Mouse (Mus musculus): ENCODE results near the gene Rcbtb1.
A peak's percentile ranks its signal among the peaks of the same experiment; 100 is the strongest.
"Not testable (repeated sequence)": the region's sequence is repeated elsewhere in the genome, so short reads cannot be mapped to it uniquely, and the experiment has no call there.

The Rcbtb1 gene

DNA sequence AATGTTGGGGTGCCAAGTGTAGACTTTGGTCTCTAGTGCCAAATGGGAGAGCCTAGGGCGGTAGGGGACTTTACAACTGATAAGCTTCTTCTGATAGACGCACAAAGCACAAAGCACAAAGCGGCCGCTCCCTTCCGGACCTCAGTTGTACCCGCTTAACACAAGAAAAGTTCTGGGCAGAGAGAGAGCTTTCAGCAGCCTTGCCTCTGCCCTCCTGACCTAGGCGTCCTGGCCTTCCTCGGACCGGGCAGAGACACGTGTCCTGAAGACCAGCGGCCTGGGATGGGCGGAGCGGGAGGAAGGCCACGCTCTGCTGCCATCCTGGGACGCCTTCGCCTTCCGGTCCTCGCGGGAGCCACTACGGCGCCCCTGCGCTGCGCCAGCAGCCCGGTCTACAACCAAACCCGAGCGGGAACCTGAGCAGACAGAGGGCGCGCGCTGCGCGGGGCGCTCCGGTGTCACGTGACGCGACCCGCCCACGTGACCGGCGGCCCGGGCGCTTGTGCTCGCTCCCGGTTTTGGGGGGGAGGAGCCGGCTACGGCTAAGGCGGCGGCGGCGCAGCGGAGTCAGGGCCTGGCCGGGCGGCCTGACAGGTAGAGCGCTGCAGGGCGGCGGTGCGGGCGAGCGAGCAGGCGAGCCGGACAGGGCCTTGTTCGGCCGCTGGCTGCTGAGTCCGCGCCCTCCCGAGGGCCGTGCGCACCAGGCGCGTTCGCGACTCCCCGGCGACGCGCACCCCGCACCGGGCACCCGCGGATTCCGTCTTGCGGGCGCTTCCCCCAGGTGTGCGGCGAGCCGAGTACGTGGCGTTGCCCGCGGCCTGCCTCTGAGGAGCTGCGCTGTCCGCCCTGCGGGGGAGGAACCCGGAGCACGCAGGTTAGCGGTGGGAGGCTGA is at the start of gene Rcbtb1:
Gene Rcbtb1 (plus strand): TSS at position 499 of the 893 bp plus-strand sequence.
- DNase-seq (ENCODE audit: low read depth in 2 of 2, low spot score in 2 of 2) = peak; percentile 86 to 88

DNA sequence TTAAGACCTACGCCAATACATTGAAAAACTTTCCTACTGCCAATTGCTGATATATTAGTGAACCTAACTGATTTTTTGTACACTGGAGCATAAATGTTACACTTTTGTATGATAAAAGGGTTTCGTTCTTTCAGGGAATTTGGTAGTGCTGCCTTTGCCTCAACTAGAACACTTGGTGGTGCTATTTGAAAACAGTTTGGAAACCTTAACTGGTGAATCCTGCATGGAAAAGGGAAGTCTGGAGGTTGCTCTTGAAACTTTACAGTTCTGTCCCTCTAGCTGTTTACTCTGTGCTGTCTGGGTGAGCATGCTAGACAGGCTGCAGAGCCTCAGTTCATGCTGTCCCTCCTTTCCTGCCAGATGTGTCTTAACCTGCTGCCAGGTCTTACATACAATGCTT is 45.4 kb upstream of the Rcbtb1 start:
- no peak for DNase-seq (ENCODE audit: low read depth in 2 of 2, low spot score in 2 of 2)

DNA sequence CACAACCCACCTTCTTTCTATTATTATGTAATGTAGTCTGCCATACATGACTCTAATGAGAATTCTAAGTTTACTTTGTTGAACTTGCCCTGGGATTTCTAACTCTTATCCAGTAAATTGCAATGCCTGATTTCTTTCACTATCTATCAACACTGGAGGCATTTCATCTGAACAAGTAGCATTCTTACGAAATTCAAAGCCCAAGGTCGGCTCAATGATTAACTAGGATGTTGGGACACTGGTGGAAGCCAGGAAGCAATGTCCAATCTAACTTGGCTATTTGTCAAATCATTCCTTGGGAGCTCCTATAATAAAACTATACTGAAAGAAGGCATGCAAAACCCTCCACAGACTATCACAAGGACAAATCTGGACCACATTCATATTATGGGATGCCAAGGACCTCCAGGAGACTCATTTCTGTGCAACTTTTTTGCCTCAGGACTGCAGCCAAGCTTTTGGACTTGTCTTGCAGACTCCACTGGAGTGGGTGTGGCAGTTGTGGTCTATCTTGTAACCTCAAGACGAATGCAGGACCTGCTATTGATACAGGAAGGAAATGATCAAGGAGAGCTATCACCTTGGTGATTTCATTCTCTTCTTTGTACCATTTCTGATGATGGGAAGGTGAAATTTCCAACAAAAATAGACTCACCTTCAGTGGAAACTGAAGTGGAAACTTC is 43.9 kb upstream of the Rcbtb1 start:
- no peak for DNase-seq (ENCODE audit: low read depth in 2 of 2, low spot score in 2 of 2)

DNA sequence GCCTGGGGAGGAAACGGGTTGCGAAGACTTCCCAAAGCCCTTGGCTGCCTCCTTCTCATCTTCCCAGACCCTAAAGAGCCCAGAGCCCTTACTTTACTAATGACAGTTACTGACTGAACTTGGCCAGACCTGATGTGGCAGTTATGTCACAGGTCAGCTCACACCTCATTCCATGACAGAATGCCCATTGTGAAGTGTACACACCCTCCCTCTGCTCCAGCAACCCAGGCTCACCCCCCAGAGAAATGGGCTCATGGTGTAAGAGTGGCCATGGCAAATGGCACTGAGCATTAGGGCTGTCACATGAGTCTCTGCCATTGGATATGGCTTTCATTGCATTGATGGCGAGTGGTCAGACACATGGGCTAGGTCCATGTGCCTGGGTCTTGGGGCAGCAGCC is 22.4 kb upstream of the Rcbtb1 start, which contains the start of gene Gm5142:
Gene Gm5142 (minus strand): TSS at position 101 of the 400 bp plus-strand sequence.
- DNase-seq (ENCODE audit: low read depth in 2 of 2, low spot score in 2 of 2) = no peak

DNA sequence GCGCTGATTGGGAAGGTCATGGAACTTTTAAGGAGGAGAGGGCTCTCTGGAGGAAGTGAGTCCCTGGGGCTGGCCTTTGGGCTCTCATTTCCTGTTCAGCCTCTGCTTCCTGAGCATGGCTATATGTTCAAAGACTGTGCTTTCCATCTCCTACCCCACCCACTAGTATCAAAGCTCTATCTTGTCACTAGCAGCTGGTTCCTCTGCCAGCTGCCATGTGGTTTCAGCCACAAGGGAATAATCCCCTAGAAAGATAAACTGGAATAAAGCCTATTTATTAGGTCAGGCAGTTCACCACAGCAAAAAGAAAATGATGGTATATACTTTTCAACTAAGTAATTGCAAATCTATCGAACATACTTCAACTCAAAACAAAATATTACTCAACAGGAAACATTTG is 18.3 kb upstream of the Rcbtb1 start:
- no peak for DNase-seq (ENCODE audit: low read depth in 2 of 2, low spot score in 2 of 2)

DNA sequence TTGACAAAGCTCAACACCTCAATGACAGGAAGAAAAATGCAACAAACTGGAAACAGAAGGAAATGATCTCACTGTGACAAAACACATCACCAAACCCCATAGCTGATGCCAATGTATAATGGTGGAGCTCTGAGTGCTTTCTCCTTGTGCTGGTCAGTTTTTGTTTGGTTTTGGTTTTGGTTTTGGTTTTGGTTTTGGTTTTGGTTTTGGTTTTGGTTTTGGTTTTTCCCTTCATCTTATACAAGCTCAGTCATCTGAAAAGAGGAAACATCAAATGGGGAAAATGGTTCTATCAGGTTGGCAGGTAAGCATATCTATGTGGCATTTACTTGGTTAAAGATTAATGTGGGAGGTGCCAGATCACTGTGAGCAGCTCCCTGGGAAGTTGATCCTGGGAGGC is 15.5 kb upstream of the Rcbtb1 start:
- no peak for DNase-seq (ENCODE audit: low read depth in 2 of 2, low spot score in 2 of 2)

DNA sequence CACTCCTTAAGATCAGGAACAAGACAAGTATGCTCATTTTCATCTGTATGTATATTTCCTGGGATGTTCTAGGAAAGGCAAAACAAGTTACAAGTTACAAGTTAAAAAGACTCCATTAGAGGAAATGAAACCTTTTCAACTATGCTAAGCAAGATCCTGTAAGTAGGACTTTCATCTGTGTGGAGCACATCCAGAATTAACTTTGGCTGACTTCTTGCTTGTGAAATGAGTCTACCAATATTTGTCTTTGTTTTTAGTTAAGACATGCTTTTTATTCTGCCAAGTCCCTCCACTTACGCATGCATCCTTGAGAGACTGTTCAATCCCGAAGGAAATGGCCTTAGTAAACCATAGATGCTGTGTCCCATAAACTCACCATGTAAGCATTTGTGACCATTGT is 14.9 kb upstream of the Rcbtb1 start:
- no peak for DNase-seq (ENCODE audit: low read depth in 2 of 2, low spot score in 2 of 2)

DNA sequence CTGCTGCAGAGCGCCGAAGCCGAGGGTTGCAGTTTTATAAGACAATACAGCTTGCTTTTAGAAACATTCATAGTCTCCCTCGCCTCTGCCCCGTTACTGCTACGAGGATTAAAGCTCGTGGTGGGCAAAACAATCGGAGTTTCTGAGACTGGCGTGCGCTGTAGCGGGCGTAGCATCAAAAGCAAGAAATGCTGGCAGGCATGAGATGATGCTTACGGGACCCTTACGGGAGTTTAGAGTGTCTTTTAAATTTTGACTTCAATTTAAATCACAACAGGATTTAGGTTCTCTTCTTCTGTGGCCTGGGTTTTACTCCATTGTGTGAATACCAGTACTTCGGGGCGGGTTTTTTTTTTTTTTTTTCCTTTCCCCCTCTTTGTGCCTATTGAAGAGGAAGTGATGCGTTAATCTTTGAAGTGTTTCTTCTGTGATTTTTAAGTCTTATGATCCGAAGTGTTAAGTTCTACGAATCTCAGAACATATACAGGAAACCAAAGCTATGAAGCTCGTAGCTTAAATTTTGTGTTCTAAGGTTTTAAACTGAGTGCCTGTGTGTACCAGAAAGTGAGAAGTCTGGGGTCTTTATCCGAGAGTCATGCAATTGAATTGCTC is 701 bp downstream of the Rcbtb1 start:
- peak; percentile 3 to 37 for DNase-seq (ENCODE audit: low read depth in 2 of 2, low spot score in 2 of 2)

DNA sequence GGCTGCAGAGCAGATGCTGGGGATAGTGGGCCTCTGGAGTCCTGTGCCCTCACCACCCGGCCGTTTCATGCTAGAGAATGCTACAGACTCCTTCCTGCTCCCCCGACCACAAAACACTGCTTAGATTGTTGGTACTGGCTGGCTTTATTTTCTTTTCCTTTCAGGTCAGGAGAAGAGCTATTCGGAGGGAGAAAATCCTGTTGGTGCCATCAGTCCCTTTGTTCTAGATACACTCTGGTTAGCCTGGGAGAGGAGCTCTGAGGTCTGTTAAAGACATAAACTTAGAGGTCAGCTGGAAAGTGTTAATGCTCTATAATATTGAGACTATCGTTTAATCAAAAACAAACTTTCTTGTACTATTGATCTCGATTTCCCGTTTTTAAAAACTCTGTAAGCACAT is 4.5 kb downstream of the Rcbtb1 start:
- DNase-seq (ENCODE audit: low read depth in 2 of 2, low spot score in 2 of 2) = no peak

DNA sequence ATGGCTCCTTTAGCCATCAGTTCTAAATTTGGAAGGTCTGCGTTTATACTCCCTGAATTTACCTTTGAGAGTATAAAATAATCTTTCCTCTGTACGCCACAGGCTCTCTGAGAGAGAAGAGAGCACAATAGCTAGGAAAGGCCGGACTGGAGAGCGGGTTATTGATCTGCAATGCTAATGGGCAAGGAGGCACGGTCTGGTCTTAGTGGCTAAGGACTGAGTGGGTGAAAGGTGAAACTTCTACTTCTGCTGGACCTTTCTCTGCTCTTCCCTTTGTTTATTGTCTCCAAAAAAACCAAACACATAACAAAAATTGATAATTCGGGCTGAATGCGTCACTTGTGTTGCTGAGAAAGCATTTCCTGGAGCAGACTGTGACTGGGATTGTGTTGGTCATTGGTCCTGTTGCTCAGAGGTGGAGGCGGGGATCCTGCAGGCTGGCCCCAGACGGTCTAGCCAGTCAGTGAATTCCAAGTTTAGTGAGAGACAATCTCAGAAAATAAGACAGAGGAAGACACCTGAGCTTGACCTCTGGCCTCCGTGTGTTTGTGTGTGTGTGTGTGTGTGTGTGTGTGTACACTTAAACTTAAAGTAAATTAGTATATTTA is 5.1 kb downstream of the Rcbtb1 start:
- no peak for DNase-seq (ENCODE audit: low read depth in 2 of 2, low spot score in 2 of 2)

DNA sequence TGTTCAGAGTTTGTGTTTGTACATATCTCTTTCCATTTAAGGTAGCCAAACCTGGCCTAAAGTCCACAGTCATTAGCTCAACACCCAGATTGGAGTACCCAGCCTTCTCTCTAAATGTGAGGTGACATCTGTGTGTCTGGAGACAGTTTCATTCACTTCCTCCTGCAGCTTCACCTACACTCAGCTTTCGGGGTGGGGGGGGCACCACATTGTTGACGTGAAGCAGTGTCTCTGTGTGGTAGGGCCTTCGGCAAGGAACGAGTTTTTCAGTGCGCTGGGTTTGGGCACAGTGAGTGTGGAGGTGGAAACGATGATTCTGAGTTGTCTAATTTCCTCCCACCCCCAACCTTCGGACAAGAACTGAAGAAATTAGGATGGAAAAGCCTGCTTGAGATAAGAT is 8.0 kb downstream of the Rcbtb1 start:
- DNase-seq (ENCODE audit: low read depth in 2 of 2, low spot score in 2 of 2) = no peak

DNA sequence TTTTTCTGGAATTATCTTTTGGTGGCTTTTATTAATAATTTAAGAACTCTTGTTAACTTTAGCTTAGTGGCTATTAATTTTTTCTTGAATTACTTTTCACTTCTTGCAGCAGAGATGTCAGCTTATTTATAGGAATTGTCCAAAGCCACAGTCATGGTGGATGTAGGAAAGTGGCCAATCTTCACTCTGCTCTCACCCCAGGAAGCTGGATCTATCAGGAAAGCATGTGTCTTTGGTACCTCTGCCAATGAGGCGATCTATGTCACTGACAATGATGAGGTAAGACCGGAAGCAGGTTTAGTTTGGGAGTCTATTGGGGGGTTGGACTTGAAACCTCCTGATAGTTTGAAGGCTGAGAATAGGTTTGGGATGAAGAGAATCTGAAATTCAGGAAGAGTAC is 8.8 kb downstream of the Rcbtb1 start:
- DNase-seq (ENCODE audit: low read depth in 2 of 2, low spot score in 2 of 2) = no peak

DNA sequence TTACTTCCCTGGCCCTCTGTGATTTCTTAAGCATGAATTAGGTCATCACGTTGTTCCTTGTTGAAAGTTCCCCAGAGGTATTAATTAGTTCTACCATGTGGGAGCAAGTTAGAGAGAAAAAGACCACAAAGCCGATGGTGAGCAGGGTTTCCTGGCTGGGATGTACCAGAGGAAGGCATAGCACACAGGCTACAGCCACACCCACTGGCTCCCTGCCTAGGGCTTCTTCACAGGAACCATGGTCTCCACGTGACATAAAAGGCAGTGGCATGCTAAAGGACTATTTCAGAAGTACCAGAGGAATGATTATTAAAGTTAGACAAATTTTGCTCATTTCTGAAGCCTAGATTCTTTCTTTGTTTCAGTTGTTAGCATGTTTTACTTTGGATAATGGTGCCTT is 18.2 kb downstream of the Rcbtb1 start:
- DNase-seq (ENCODE audit: low read depth in 2 of 2, low spot score in 2 of 2) = no peak

DNA sequence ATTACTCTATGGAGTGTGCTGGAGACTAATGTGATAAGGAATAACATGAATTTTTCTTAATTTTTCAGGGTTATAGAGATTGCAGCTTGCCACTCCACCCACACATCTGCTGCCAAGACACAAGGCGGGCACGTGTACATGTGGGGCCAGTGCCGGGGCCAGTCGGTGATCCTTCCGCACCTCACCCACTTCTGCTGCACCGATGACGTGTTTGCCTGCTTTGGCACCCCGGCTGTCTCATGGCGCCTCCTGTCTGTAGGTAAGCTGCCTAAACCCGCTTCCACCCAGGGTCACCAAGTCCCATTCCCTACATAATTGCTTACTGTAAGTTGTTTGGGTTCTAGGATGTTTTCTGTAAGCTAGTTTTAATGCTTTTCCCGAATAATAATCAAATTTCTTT is 25.2 kb downstream of the Rcbtb1 start:
- no peak for DNase-seq (ENCODE audit: low read depth in 2 of 2, low spot score in 2 of 2)

DNA sequence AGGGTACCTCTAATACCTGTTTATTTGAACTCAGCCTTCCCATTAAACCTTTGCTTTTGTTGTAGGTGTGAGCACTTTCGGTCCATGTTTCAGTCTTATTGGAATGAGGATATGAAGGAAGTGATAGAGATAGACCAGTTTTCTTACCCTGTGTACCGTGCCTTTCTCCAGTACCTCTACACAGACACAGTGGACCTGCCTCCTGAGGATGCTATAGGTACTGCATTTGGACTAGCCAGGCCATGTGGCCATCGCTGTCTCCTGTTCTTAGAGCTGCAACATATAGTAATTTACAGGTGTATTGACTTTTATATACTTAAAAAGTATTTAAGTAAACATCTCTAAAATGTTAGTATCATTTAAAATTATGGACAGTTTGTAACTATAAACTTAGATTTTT is 28.8 kb downstream of the Rcbtb1 start:
- no peak for DNase-seq (ENCODE audit: low read depth in 2 of 2, low spot score in 2 of 2)

DNA sequence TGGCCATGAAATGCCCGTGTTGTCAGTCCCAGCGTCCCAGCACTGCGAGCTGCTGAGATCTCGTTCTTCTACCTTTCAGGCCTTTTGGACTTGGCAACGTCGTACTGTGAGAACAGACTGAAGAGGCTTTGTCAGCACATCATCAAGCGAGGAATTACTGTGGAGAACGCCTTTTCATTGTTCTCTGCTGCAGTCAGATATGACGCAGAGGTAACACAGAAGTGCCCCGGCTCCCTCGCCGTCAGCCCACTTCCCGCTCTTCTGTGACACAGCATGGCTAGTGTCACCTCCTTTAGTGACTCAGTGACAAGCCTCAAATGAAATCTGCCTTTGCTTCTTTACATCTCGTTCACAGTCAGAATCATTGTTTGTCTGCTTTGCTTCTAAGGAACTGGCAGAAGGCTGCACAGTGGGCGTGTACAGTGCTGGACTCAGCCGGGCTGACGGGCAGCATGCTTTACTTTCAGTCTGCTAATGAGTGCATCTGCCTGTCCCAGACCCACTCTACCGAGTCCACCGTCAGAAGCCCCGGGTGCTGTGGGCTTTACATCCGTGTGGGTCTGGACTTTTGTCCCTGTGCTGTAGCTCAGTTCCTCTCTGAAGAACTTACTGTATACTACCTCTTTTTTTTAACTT is 29.4 kb downstream of the Rcbtb1 start:
- no peak for DNase-seq (ENCODE audit: low read depth in 2 of 2, low spot score in 2 of 2)

DNA sequence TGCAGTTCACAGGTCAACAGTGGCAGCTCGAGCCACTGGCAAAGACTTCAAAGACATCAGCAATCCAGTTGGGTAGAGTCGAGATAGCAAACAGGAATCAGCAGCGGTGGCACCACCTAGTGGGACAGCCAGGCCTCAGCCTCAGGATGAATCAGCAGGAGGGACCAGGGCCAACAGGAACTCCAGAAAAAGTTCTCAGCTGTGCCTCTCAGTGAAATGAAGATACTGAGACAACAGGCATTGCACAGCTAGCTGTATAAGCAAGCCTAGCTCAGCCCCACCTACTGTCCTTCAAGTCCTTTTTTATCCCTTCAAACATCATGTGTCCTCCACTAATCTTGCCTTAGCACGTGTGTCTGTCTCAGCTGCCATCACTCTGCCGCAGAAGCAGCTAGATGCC is 31.0 kb downstream of the Rcbtb1 start:
- DNase-seq (ENCODE audit: low read depth in 2 of 2, low spot score in 2 of 2) = no peak

DNA sequence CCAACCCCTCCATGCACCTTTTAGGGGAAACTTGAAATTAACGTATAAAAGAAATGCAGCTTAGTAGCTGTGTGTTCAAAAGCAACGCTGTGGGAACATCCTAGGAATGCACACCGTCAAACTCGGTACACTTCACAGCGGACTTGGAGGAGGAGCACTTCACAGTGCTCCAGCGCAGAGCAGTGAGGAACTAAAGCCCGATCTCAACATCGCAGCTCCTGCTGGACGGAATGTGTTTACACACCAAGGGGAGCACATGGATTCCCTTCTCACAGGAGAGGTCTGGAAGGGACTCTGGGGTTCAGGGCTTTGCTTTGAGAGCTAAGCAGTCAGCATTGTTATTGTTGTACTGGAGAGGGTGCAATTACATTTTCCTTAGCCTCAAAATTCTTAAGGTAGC is 32.6 kb downstream of the Rcbtb1 start:
- no peak for DNase-seq (ENCODE audit: low read depth in 2 of 2, low spot score in 2 of 2)

DNA sequence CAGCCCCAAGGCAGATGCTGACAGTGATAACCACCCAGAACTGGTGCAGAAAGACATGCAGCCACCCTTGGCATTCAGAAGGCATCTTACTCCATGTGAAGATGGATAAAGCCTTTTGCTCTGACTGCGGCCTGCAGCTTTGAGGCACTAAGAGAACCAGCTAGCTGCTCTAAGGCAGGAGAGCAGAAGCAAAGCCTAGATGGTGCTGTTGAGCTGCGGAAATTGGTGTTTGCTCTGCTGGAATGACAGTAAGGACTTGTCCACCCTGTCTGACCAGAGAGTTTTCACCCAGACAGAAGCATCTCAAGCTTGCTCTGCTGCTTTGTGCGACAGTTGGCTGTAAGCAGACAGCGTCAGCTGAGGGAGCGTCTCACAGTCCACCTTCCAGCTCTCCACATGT is 49.3 kb downstream of the Rcbtb1 start:
- DNase-seq (ENCODE audit: low read depth in 2 of 2, low spot score in 2 of 2) = not testable (repeated sequence)

DNA sequence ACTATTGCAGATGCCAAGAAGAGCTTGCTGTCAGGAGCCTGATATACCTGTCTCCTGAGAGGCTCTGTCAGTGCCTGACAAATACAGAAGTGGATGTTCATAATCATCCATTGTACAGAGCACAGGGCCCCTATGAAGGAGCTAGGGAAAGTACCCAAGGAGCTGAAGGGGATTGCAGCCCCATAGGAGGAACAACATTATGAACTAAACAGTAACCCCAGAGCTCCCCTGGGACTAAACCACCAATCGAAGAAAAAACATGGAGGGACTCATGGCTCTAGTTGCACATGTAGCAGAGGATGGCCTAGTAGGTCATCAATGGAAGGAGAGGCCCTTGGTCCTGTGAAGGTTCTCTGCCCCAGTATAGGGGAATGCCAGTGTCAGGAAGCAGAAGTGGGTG is 54.9 kb downstream of the Rcbtb1 start:
- not testable (repeated sequence) for DNase-seq (ENCODE audit: low read depth in 2 of 2, low spot score in 2 of 2)

DNA sequence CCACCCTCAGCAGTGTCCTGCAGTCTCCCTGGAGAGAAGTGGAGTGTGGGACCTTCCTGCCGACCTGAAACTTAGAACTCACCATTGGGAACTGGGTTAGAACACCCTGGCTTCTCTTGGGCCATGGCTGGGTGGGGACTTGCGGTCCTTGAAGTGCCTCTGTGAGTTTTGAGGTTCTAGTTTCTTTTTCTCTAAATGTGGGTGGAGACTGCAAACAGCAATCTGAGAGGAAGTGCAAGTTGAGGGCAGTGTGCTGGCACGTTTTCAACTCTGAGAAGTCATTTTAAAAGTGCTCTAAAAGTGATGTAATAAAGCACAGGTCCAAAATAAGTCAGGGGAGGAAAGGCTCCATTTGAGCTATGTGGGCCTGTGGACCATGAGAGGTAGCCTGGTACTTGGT is 59.0 kb downstream of the Rcbtb1 start, which contains the start of gene Gm6904:
Gene Gm6904 (minus strand): TSS at position 161 of the 400 bp plus-strand sequence.
- DNase-seq (ENCODE audit: low read depth in 2 of 2, low spot score in 2 of 2) = peak; percentile 37 to 45

All from CD8-positive naive resting alpha-beta T cell, adult 2 months (primary cell).